Mouse (Mus musculus) gastrocnemius, adult 2 months (tissue): ENCODE measurements at regions not wholly inside any gene's neighbourhood (a gene's known extent, or its start where the extent isn't known, plus 50 kb on each side); places are given as distances from the start of the nearest gene placed in this dataset.

ENCODE experiments used
- DNase-seq: peaks from one replicate; pipeline ENCODE4 v3.0.0; 2022
- H3K27ac ChIP-seq: fragments of 200-600 bp; 2 replicates; pipeline ENCODE4 v1.8.1; 2022; ENCODE audit warnings: mild to moderate bottlenecking
- H3K4me3 ChIP-seq: fragments of 200-600 bp; 2 replicates; pipeline ENCODE4 v1.8.1; 2022; ENCODE audit warnings: mild to moderate bottlenecking, moderate library complexity
- CTCF ChIP-seq: fragments of 200-600 bp; IDR thresholded peaks from 2 replicates; pipeline ENCODE4 v1.8.1; 2022; ENCODE audit warnings: antibody characterized with exemption, mild to moderate bottlenecking, moderate library complexity
- intact Hi-C: fragments of 180-260 bp; cut with DNase I; formaldehyde crosslinking; loops from one replicate; pipeline ENCODE4 v1.15.1; 2025

GRCm38 (mm10) chr4:70844742-70845141 lies 309.9 kb upstream of the Megf9 start:
- no peak for TF ChIP-seq CTCF
- intact Hi-C loops = no loop called here
- no peak for DNase-seq

DNA sequence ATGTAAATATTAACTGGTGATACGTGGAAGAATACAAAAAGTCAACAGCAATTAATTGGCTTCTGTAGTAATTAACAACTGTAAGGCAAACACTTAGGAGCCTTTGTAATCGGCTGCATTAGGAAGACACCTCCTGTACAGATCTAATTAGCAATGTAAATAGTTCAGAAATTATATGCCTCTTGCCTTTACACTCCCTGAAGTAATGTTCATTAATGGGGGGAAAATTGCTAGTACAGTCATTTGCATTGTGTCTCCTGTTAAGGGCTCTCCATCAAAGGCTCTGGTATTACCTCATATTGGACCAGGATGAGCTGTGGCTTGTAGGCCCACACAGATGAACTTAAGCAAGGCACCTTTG lies 276.1 kb upstream of the Megf9 start:
- Histone ChIP-seq H3K27ac (no peak overlapping the region), H3K4me3 (no peak overlapping the region)
- intact Hi-C loops = no loop called here
- no peak for DNase-seq
- no peak for TF ChIP-seq CTCF

More at GRCm38 (mm10) chr4:70844742-70845141, 309.9 kb upstream of the Megf9 start:
- no peak overlapping the region for H3K4me3 ChIP-seq
- H3K27ac ChIP-seq = no peak overlapping the region

- Histone ChIP-seq H3K27ac (no peak overlapping the region), H3K4me3 (no peak overlapping the region)
- intact Hi-C loops = no loop called here
- no peak for TF ChIP-seq CTCF
- no peak for DNase-seq
Observed at GRCm38 (mm10) chr4:70810311-70810955, 275.6 kb upstream of the Megf9 start.

- TF ChIP-seq CTCF = no peak
- no peak for DNase-seq
- Histone ChIP-seq H3K4me3 (no peak overlapping the region), H3K27ac (no peak overlapping the region)
- intact Hi-C loops = no loop called here
Observed at GRCm38 (mm10) chr4:70804925-70805342, 270.1 kb upstream of the Megf9 start.

DNA sequence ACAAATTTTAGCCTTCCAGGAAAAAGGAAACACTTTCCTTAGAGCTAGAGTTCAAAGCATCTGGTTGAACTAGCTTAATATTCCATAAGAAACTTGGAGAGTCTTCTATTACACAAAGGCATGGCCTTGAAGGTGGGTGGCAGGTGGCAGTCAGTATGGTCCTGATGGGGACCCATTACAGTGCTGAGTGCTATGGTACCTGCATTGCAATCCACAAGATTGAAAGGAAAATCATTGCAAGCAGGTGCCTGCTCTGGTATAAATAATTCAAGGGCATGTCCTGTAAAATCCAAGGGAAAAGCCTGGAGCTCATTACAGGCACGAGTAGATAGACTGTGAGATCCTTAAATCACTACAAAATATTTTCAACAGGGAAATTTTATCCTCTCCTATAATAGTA lies 263.7 kb upstream of the Megf9 start:
- intact Hi-C loops = no loop called here
- no peak for TF ChIP-seq CTCF
- no peak for DNase-seq
- Histone ChIP-seq H3K4me3 (no peak overlapping the region), H3K27ac (no peak overlapping the region)

DNA sequence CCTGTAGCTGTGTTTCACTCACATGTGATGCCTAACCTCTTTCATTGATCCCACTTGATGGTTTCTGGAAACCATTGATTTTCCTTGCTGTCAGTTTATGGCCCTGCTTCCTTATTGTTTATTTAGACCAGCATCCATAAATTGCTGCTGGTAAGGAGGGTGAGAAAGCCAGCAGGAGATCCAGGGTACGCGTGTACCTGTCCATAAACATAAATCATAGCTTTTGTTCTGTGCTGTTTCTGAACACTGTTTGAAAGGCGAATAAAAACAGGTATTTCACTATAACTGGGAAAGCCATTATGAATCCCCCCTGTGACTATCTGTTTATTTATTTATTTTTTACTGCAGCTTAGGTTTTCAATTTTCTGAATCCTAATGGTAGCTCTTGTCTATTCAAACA lies 263.1 kb upstream of the Megf9 start:
- no peak for DNase-seq
- Histone ChIP-seq H3K27ac (no peak overlapping the region), H3K4me3 (no peak overlapping the region)
- TF ChIP-seq CTCF = no peak
- intact Hi-C loops = no loop called here

DNA sequence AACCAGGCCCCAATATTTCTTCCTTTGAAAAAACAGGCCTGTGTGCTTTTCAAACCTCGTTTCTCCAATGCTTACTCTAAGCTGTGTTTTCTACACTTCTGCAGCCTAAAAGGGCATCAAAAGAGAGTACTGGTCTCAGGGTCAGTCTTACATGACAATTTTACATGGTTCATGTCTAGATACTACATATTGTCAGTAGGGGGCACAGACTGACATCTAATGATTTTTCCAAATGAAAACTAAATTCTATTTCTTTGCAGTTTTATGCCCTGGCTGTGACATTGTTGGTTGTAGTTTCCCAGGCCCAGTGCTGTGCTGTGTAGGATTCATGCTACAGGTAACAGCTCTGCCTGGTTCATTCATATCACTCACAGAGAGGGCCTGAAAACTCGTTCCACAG lies 248.7 kb upstream of the Megf9 start:
- 0 out of 2 replicates have a peak, but pooled peaks have one; percentile 1 for TF ChIP-seq CTCF
- intact Hi-C loops = no loop called here
- no peak overlapping the region for H3K27ac ChIP-seq
- DNase-seq = no peak
- H3K4me3 ChIP-seq = no peak overlapping the region

- no peak for DNase-seq
- intact Hi-C loops = no loop called here
- TF ChIP-seq CTCF = no peak
Observed at GRCm38 (mm10) chr4:70781591-70781990, 246.8 kb upstream of the Megf9 start.

GRCm38 (mm10) chr4:70776273-70776672 lies 241.5 kb upstream of the Megf9 start:
- Histone ChIP-seq H3K27ac (no peak overlapping the region), H3K4me3 (no peak overlapping the region)
- TF ChIP-seq CTCF = no peak
- intact Hi-C loops = no loop called here
- no peak for DNase-seq

More at GRCm38 (mm10) chr4:70781591-70781990, 246.8 kb upstream of the Megf9 start:
- no peak overlapping the region for H3K4me3 ChIP-seq
- no peak overlapping the region for H3K27ac ChIP-seq

GRCm38 (mm10) chr4:70743425-70743824 lies 208.6 kb upstream of the Megf9 start:
- no peak for DNase-seq
- H3K4me3 ChIP-seq = no peak overlapping the region
- H3K27ac ChIP-seq = no peak overlapping the region
- TF ChIP-seq CTCF = no peak
- intact Hi-C loops = no loop called here

DNA sequence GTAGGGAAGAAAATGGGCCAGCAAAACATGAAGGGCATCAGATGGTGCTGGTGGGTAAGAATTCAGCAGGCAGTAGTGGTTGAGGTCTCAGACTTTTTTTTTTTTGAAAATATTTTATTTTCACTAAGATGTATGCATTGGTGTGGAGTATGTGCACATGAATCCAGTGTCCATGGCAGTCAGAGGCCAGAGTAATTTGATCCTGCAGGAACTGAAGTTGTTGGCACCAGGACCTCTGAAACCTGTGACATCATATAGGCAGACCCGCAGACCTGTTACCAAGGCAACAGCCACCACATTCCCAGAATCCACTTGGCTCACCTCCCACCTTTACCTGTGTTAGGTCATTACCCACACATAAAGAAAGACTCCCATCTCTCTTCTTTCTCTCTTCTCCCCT lies 207.2 kb upstream of the Megf9 start:
- DNase-seq = no peak
- intact Hi-C loops = no loop called here
- no peak for TF ChIP-seq CTCF

GRCm38 (mm10) chr4:70741121-70741520 lies 206.3 kb upstream of the Megf9 start:
- intact Hi-C loops = no loop called here
- Histone ChIP-seq H3K27ac (no peak overlapping the region), H3K4me3 (no peak overlapping the region)
- TF ChIP-seq CTCF = no peak
- DNase-seq = no peak

More for the DNA sequence above, 207.2 kb upstream of the Megf9 start:
- H3K27ac ChIP-seq = no peak overlapping the region
- H3K4me3 ChIP-seq = no peak overlapping the region

- no peak overlapping the region for H3K27ac ChIP-seq
- DNase-seq = peak; percentile 14
- no peak for TF ChIP-seq CTCF
- H3K4me3 ChIP-seq = no peak overlapping the region
- intact Hi-C loops = no loop called here
Observed at GRCm38 (mm10) chr4:70709126-70709689, 174.4 kb upstream of the Megf9 start.

- no peak overlapping the region for H3K27ac ChIP-seq
- no peak for TF ChIP-seq CTCF
- DNase-seq = no peak
- no peak overlapping the region for H3K4me3 ChIP-seq
- intact Hi-C loops = no loop called here
Observed at GRCm38 (mm10) chr4:70705128-70705752, 170.4 kb upstream of the Megf9 start.
